Mouse (Mus musculus) splenic B cell, adult 2 months (primary cell): ENCODE measurements around the gene Zfp105.

Experiments
- DNase-seq: peaks from one replicate; pipeline ENCODE4 v3.0.0-alpha.2; 2011; ENCODE audit warnings: low read depth, low spot score
- H3K27me3 ChIP-seq: 2 replicates; pipeline ENCODE4 v1.6.1; 2012; ENCODE audit warnings: mild to moderate bottlenecking, low read length, moderate library complexity, mixed read lengths; ENCODE audit not compliant: control insufficient read depth, poor library complexity, insufficient read depth, severe bottlenecking
- H3K36me3 ChIP-seq: 2 replicates; pipeline ENCODE4 v1.6.1; 2012; ENCODE audit warnings: mild to moderate bottlenecking, low read length, moderate library complexity, mixed read lengths; ENCODE audit not compliant: control insufficient read depth, poor library complexity, insufficient read depth, severe bottlenecking

Gene Zfp105

GRCm38 (mm10) chr9:122922936-122923381 is at the start of gene Zfp105:
Gene Zfp105 (plus strand): TSS chr9:122923072.
- Histone ChIP-seq H3K27me3 (no peaks in the 10 kb centered on the region; the same call in 1 of the 2 replicates), H3K36me3 (no peaks in the 10 kb centered on the region)
- DNase-seq: peak; percentile 3

DNA sequence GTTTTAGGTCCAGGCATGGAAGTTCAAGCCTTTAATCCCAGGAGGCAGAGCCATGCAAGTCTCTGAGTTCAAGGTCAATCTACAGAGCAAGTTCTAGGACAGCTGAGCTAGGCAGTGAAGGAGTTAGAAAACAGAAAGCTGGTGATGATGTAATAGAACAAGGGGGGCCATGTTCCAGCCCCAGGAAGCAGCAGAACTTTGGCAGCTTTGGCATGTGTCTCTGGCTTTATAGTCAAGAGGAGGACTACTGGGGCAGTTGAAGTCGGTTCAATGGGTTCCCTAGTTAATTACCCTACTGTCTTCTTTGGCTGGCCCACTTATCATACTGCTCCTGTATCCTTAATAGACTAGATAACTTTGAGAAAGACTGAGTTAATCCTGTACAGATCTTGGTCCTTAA is 48.2 kb upstream of the Zfp105 start:
- no peak for DNase-seq

DNA sequence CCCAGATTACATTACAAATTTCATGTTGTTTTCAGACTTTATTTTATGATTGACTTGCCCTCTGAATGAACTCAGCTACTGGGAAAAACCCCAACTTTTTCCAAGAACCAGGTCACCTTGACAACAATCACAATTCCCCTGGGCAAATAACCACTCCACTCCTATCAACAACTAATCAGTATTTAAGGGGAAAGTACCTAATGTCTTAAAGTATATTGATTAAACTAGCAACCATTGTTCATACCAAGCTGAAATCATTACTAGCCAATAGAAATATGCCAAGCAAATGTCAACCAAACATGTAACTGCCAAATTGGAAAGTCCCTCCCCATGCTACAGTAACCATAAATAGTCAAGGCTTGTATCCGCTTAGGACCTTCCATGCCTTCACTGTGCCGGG is 47.7 kb upstream of the Zfp105 start:
- no peaks in the 10 kb centered on the region for H3K27me3 ChIP-seq
- H3K36me3 ChIP-seq: no peaks in the 10 kb centered on the region
- no peak for DNase-seq

More for the DNA sequence above, 48.2 kb upstream of the Zfp105 start:
- Histone ChIP-seq H3K27me3 (no peaks in the 10 kb centered on the region), H3K36me3 (no peaks in the 10 kb centered on the region)

- Histone ChIP-seq H3K27me3 (no peaks in the 10 kb centered on the region; the same call in 1 of the 2 replicates), H3K36me3 (no peaks in the 10 kb centered on the region)
- no peak for DNase-seq
Observed at GRCm38 (mm10) chr9:122885385-122885784, 37.5 kb upstream of the Zfp105 start, which contains the start of gene Zkscan7. Gene Zkscan7 (plus strand): TSS chr9:122885685.

- peak; percentile 84 for DNase-seq
- H3K27me3 ChIP-seq: no peaks in the 10 kb centered on the region; the same call in 1 of the 2 replicates
Observed at GRCm38 (mm10) chr9:122886372-122887179, 36.3 kb upstream of the Zfp105 start.

GRCm38 (mm10) chr9:122901047-122901446 is 21.8 kb upstream of the Zfp105 start:
- DNase-seq: no peak
- Histone ChIP-seq H3K36me3 (no peaks in the 10 kb centered on the region), H3K27me3 (no peaks in the 10 kb centered on the region)

More at GRCm38 (mm10) chr9:122886372-122887179, 36.3 kb upstream of the Zfp105 start:
- no peaks in the 10 kb centered on the region for H3K36me3 ChIP-seq

DNA sequence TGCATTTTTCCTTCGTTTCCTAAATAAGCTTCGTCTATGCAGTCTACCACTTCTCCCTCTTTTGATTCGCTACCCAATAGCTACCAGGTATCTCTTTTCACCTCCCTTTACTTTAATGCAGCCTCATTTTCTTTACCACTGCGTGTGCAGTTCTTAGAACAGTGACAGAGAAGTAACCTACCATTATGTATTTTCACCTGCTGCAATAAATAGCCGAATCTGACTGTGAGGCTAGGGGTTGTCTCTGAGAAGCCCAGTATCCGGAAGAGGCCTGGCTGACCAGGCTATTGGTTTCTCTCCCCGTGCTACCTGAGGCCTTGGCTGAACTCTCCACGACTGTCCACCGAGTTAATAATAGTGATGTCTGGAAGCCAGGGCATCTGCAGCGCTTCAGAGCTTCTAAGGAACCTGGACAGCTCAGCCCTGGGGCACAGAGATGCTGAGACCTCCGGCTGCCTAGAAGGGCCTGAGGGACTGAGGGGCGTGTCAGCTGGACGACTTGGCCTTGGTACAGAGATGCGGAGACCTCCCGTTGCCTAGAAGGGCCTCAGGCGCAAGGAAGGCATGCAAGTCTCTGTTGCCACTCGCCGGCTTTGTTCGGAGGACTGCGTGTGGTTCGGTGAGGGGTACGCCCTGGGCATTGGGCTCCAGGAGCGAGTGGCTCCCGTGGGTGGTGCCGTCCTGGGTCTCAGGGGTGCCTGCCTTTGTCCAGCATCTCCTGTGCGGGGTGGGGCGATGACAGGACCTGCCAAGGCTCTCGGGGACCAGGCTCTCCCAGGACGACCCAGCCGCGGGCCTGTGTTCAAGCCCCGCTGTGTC is 19.9 kb upstream of the Zfp105 start:
- H3K27me3 ChIP-seq: no peaks in the 10 kb centered on the region
- H3K36me3 ChIP-seq: no peaks in the 10 kb centered on the region
- DNase-seq: no peak

GRCm38 (mm10) chr9:122922436-122922835 is 436 bp upstream of the Zfp105 start:
- Histone ChIP-seq H3K27me3 (no peaks in the 10 kb centered on the region; the same call in 1 of the 2 replicates), H3K36me3 (no peaks in the 10 kb centered on the region)
- DNase-seq: no peak

DNA sequence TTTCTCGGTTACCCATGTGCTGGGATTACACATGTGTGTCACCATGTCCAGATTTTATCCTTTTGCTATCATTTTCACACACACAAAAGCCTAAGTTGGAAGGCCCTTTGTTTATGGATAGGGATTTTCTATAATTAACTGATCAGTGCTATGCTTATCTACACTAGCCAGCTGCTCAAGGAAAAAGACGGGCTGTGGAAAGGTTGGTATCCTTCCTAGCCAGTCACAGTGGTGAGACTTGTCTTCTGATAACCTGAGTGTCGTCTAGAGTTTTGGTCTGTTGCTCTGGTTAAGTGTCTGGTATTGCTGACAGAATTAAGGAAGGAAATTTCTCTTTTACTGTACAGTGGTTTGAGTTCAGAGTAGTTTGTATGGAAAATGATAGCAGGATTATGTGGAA is 6.0 kb downstream of the Zfp105 start:
- no peaks in the 10 kb centered on the region for H3K36me3 ChIP-seq
- H3K27me3 ChIP-seq: no peaks in the 10 kb centered on the region
- no peak for DNase-seq

DNA sequence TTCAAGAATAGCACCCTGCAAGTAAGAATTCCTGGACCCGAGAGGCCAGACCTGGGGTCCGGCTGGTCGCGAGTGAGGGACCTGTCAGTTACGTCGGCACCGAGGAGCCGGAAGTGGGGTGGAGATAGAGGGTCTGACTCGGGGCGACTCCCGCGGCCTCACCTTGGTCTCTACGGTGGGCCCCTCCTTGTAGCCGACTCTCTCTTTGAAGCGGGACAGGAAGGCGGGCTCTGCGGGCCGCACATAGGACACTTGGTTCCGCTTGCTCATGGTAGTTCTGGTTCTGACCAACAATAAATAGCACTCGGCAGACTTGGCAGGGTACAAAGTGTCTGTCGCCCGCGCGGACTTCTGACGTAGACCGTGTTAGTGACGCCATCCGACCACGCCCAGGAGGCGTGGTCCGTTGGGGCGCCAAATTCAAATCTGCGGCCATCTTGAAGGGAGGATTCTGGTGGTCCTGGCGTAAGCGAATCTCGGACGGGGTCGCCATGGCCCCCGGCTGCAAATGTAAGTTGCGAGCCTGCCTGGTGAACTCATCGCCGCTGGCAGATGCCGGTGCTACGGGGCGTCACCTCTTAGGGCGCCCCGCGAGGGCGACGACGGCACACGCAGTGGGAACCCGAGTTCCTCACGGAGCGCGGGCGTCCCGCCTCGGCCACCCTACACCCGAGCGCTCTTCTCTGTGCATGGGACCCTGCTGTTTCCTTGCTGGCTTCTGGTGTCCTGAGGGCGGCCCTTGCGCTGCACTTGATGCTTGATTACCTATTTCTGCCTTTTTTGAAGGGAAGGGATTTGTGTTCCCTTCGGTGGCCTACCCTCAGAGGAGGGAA is 28.0 kb downstream of the Zfp105 start, which contains the start of the genes 1110059G10Rik and Kif15:
Gene 1110059G10Rik (minus strand): TSS at position 358 of the 833 bp plus-strand sequence.
Gene Kif15 (plus strand): TSS at position 404 of the 833 bp plus-strand sequence.
- no peaks in the 10 kb centered on the region for H3K36me3 ChIP-seq
- peak; percentile 95 for DNase-seq
- H3K27me3 ChIP-seq: no peaks in the 10 kb centered on the region
